Mouse (Mus musculus) bone marrow, adult 2 months (tissue): ENCODE data around the gene Cpsf4l.

Experiments
- CTCF ChIP-seq: fragments of 200-500 bp; IDR thresholded peaks from 2 replicates; pipeline ENCODE4 v1.5.1; 2011; ENCODE audit warnings: low read length, control low read depth; ENCODE audit not compliant: control insufficient read depth, insufficient read depth
- POLR2A ChIP-seq: fragments of 200-500 bp; IDR thresholded peaks from 2 replicates; pipeline ENCODE4 v1.6.1; 2011; ENCODE audit warnings: low read depth, mild to moderate bottlenecking, control low read depth, low read length, borderline replicate concordance; ENCODE audit not compliant: control insufficient read depth

- TF ChIP-seq CTCF = no peak
- no peak for TF ChIP-seq POLR2A
Measured at GRCm38 (mm10) chr11:113729239-113729638, 19.4 kb upstream of the Cpsf4l start.
